Mouse (Mus musculus): ENCODE measurements around the gene Atxn2.

GRCm38 (mm10) chr5:121724678-121725077 is 13.5 kb downstream of the Atxn2 start:
- TF ChIP-seq HCFC1 (IDR thresholded peaks at IDR 0.05; ENCODE audit: borderline replicate concordance, insufficient read depth, low read length) (no peak), ZC3H11A (IDR thresholded peaks at IDR 0.05; ENCODE audit: borderline replicate concordance, low read depth, low read length) (no peak)
